Mouse (Mus musculus): Measurements from ENCODE around the gene 1700008O03Rik. TPM values are rescaled to one million over a fixed set of nuclear protein-coding genes. Genes with fewer than 3 reads are reported as not detected.

Gene 1700008O03Rik
- total RNA-seq (2017) = not detected in 2 replicates

- no peak for ATAC-seq (ENCODE audit: extremely low read depth, insufficient number of reproducible peaks, low FRiP score, poor library complexity, severe bottlenecking)
Measured at GRCm38 (mm10) chr7:44385720-44386119, at the start of gene 1700008O03Rik. 1700008O03Rik (minus strand) TSS chr7:44385820.

- ATAC-seq (ENCODE audit: extremely low read depth, insufficient number of reproducible peaks, low FRiP score, poor library complexity, severe bottlenecking) = no peak
Measured at GRCm38 (mm10) chr7:44434089-44434488, 48.5 kb upstream of the 1700008O03Rik start.

GRCm38 (mm10) chr7:44433371-44433770 lies 47.8 kb upstream of the 1700008O03Rik start:
- no peak for ATAC-seq (ENCODE audit: extremely low read depth, insufficient number of reproducible peaks, low FRiP score, poor library complexity, severe bottlenecking)

- ATAC-seq (ENCODE audit: extremely low read depth, insufficient number of reproducible peaks, low FRiP score, poor library complexity, severe bottlenecking) = no peak
Measured at GRCm38 (mm10) chr7:44432550-44432949, 46.9 kb upstream of the 1700008O03Rik start.

GRCm38 (mm10) chr7:44429534-44430488 lies 44.2 kb upstream of the 1700008O03Rik start:
- no peak for ATAC-seq (ENCODE audit: extremely low read depth, insufficient number of reproducible peaks, low FRiP score, poor library complexity, severe bottlenecking)

- ATAC-seq (ENCODE audit: extremely low read depth, insufficient number of reproducible peaks, low FRiP score, poor library complexity, severe bottlenecking) = no peak
Measured at GRCm38 (mm10) chr7:44428968-44429521, 43.4 kb upstream of the 1700008O03Rik start, which contains the start of gene Lrrc4b. Lrrc4b (plus strand) TSS chr7:44429018.

- no peak for ATAC-seq (ENCODE audit: extremely low read depth, insufficient number of reproducible peaks, low FRiP score, poor library complexity, severe bottlenecking)
Measured at GRCm38 (mm10) chr7:44428171-44428950, 42.7 kb upstream of the 1700008O03Rik start.

GRCm38 (mm10) chr7:44427666-44428065 lies 42.0 kb upstream of the 1700008O03Rik start:
- ATAC-seq (ENCODE audit: extremely low read depth, insufficient number of reproducible peaks, low FRiP score, poor library complexity, severe bottlenecking) = no peak

GRCm38 (mm10) chr7:44413307-44413706 lies 27.7 kb upstream of the 1700008O03Rik start:
- no peak for ATAC-seq (ENCODE audit: extremely low read depth, insufficient number of reproducible peaks, low FRiP score, poor library complexity, severe bottlenecking)

GRCm38 (mm10) chr7:44411144-44411543 lies 25.5 kb upstream of the 1700008O03Rik start:
- no peak for ATAC-seq (ENCODE audit: extremely low read depth, insufficient number of reproducible peaks, low FRiP score, poor library complexity, severe bottlenecking)

GRCm38 (mm10) chr7:44406015-44406355 lies 20.4 kb upstream of the 1700008O03Rik start:
- ATAC-seq (ENCODE audit: extremely low read depth, insufficient number of reproducible peaks, low FRiP score, poor library complexity, severe bottlenecking) = no peak

GRCm38 (mm10) chr7:44405346-44406014 lies 19.9 kb upstream of the 1700008O03Rik start:
- ATAC-seq (ENCODE audit: extremely low read depth, insufficient number of reproducible peaks, low FRiP score, poor library complexity, severe bottlenecking) = peak; percentile 75

GRCm38 (mm10) chr7:44401673-44402072 lies 16.1 kb upstream of the 1700008O03Rik start:
- ATAC-seq (ENCODE audit: extremely low read depth, insufficient number of reproducible peaks, low FRiP score, poor library complexity, severe bottlenecking) = no peak

- ATAC-seq (ENCODE audit: extremely low read depth, insufficient number of reproducible peaks, low FRiP score, poor library complexity, severe bottlenecking) = peak; percentile 81
Measured at GRCm38 (mm10) chr7:44398570-44398969, 12.9 kb upstream of the 1700008O03Rik start.

- no peak for ATAC-seq (ENCODE audit: extremely low read depth, insufficient number of reproducible peaks, low FRiP score, poor library complexity, severe bottlenecking)
Measured at GRCm38 (mm10) chr7:44393284-44393683, 7.7 kb upstream of the 1700008O03Rik start.

- ATAC-seq (ENCODE audit: extremely low read depth, insufficient number of reproducible peaks, low FRiP score, poor library complexity, severe bottlenecking) = no peak
Measured at GRCm38 (mm10) chr7:44392341-44392740, 6.7 kb upstream of the 1700008O03Rik start.

GRCm38 (mm10) chr7:44391831-44392230 lies 6.2 kb upstream of the 1700008O03Rik start:
- ATAC-seq (ENCODE audit: extremely low read depth, insufficient number of reproducible peaks, low FRiP score, poor library complexity, severe bottlenecking) = no peak

GRCm38 (mm10) chr7:44384716-44385059 lies 932 bp downstream of the 1700008O03Rik start:
- ATAC-seq (ENCODE audit: extremely low read depth, insufficient number of reproducible peaks, low FRiP score, poor library complexity, severe bottlenecking) = no peak

Data from neutrophil, adult 5-6 weeks (primary cell).